Mouse (Mus musculus): Measurements from ENCODE around the gene Slc9a2.

- TF ChIP-seq CTCF (IDR thresholded peaks at IDR 0.05; ENCODE audit: low read depth, low read length) (no peak), POLR2A (IDR thresholded peaks at IDR 0.05; ENCODE audit: borderline replicate concordance, low read depth, low read length) (no peak)
Observed at GRCm38 (mm10) chr1:40648234-40648633, 32.1 kb upstream of the Slc9a2 start.

Measured in bone marrow macrophage, adult 2 months (primary cell).